Mouse (Mus musculus): ENCODE results near the gene Gm29797.

DNA sequence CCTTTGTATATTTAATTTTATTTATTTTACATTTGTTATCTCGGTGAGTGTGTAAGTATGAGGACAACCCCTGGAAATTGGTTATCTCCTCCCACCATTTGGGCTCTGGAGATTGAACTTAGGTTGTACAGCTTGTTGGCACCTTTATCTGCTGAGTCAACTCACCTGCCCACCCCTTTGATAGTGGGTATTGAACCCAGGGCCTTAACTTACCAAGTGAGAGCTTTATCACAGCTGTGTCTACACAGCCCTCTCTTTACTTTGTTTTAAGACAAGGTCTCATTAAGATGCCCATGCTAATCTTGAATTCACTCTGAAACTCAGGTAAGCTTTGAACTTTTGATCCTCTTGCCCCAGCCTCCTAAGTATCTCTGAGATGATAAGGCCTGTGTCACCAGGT is 25.1 kb downstream of the Gm29797 start:
- no peak for TF ChIP-seq CTCF (IDR thresholded peaks at IDR 0.05; ENCODE audit: borderline replicate concordance, insufficient read depth, low read depth, low read length)
- no peak for TF ChIP-seq POLR2A (IDR thresholded peaks at IDR 0.05; ENCODE audit: borderline replicate concordance, insufficient read depth, low read length)

All from cerebellum, adult 2 months (tissue).